In the genomic region with DNA sequence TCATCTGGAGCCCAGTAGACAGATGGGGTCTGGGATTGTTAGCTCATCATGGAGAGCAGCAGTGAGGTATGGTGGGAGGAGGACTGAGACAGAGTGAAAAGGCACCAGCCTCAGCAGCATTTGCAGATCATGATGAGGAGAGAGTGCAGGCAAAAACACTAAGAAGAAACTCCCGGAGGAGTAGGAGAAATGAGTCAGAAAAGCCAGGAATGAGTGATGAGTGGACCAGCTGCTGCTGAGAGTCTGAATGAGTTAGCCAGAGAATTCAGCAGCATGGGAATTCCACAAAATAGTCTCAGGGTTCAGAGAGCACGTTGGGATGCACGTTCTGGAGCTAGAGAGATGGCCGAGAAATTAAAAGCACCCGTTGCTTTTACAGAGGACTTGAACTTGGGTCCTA, we compare ENCODE assay signal across 22 mouse cellular contexts.
DNase-seq lines count a peak whose midpoint lies in the region; ATAC-seq and TF ChIP-seq lines count a peak whose summit lies in the region.
"Had no signal": no experiment of that assay in that cellular context is flagged by ENCODE, and none has a peak within 500 bp of the region (broad histone marks: within the 10 kb centered on the region; RNA-seq: fewer than 3 reads in every experiment).

No protein-coding gene starts in this region.

- H3K79me3 ChIP-seq in C2C12 (ENCODE audit: low read depth) = no peaks in the 10 kb centered on the region

- no peak for ATAC-seq in heart, embryonic 12.5 days (ENCODE audit: insufficient number of reproducible peaks, low FRiP score)
- ATAC-seq: activated CD4-positive, CD25-positive, alpha-beta regulatory T cell, adult 4 months; forebrain, embryonic 13.5 days; forebrain, postnatal 0 days; intestine, embryonic 16.5 days; Patski had no signal

- peaks cover 4% of the 10 kb centered on the region; the same call in 1 of the 2 replicates for H3K36me3 ChIP-seq in heart, embryonic 12.5 days
- H3K36me3 ChIP-seq in C2C12 (ENCODE audit: control insufficient read depth, insufficient read depth) = no peaks in the 10 kb centered on the region
- H3K36me3 ChIP-seq: embryonic facial prominence, embryonic 10.5 days; heart, embryonic 13.5 days; hindbrain, embryonic 15.5 days; kidney, embryonic 15.5 days had no signal

- H3K27ac ChIP-seq in heart, embryonic 12.5 days (ENCODE audit: poor library complexity, severe bottlenecking) = no peak overlapping the region
- H3K27ac ChIP-seq: embryonic facial prominence, embryonic 10.5 days; forebrain, embryonic 13.5 days; heart, embryonic 13.5 days; hindbrain, embryonic 15.5 days; kidney, embryonic 15.5 days had no signal

- whole genome bisulfite sequencing in heart, embryonic 12.5 days = 83% methylated on average over 5 of the region's 5 CpGs

- DNase-seq in heart, adult 11 months = peak; percentile 94
- peak; percentile 52 to 63 for DNase-seq in heart, postnatal 10 days
- DNase-seq in heart, postnatal 36 days = no peak
- DNase-seq in brain, adult 2 months (ENCODE audit: low read depth, low spot score) = peak; percentile 39
- no peak for DNase-seq in ovary, postnatal 10 days (ENCODE audit: low spot score)
- DNase-seq: adrenal gland, postnatal 14 days; B cell, adult 2 months; cerebellum, adult 18-20 months; cerebellum, postnatal 10 days; forebrain, postnatal 0 days; gastrocnemius, postnatal 14 days; kidney, adult 2 months had no signal

- TF ChIP-seq CTCF in C2C12 (IDR thresholded peaks at IDR 0.05; ENCODE audit: control insufficient read depth, insufficient read depth, insufficient read length) = no peak

- H3K4me1 ChIP-seq in heart, embryonic 12.5 days (replicated peaks) = no peaks in the 10 kb centered on the region
- H3K4me1 ChIP-seq: embryonic facial prominence, embryonic 10.5 days; forebrain, embryonic 13.5 days; hindbrain, embryonic 15.5 days; kidney, embryonic 15.5 days had no signal

- no peaks in the 10 kb centered on the region for H3K79me2 ChIP-seq in C2C12 (ENCODE audit: control insufficient read depth, insufficient read depth)

- H3K27me3 ChIP-seq in heart, embryonic 12.5 days (replicated peaks) = no peaks in the 10 kb centered on the region
- no peaks in the 10 kb centered on the region for H3K27me3 ChIP-seq in C2C12 (ENCODE audit: control insufficient read depth, insufficient read depth, insufficient read length)
- H3K27me3 ChIP-seq: forebrain, embryonic 13.5 days; heart, embryonic 13.5 days; hindbrain, embryonic 15.5 days; kidney, embryonic 15.5 days; Patski had no signal

- peak overlapping the region; percentile 6 for H3ac ChIP-seq in C2C12 (ENCODE audit: control insufficient read depth, insufficient read length, low read depth)

- H3K9me3 ChIP-seq in heart, embryonic 12.5 days (replicated peaks) = peaks cover 4% of the 10 kb centered on the region; the same call in 1 of the 2 replicates
- H3K9me3 ChIP-seq: forebrain, embryonic 13.5 days; heart, embryonic 13.5 days; hindbrain, embryonic 15.5 days; kidney, embryonic 15.5 days had no signal

- H3K4me2 ChIP-seq in heart, embryonic 12.5 days = no peak overlapping the region
- H3K4me2 ChIP-seq: forebrain, embryonic 13.5 days; heart, embryonic 13.5 days; hindbrain, embryonic 15.5 days; kidney, embryonic 15.5 days had no signal

- H3K9ac ChIP-seq in heart, embryonic 12.5 days = no peak overlapping the region
- H3K9ac ChIP-seq: forebrain, embryonic 13.5 days; forebrain, postnatal 0 days; heart, embryonic 13.5 days; hindbrain, embryonic 15.5 days; kidney, embryonic 15.5 days had no signal

- intact Hi-C loops in heart, postnatal 10 days (cut with DNase I) = no loop called here
- intact Hi-C loops in heart, postnatal 36 days (cut with DNase I) = no loop called here

- H3K4me3 ChIP-seq in heart, embryonic 12.5 days = no peak overlapping the region
- H3K4me3 ChIP-seq in C2C12 (ENCODE audit: insufficient read depth, poor library complexity, severe bottlenecking) = no peak overlapping the region
- H3K4me3 ChIP-seq: embryonic facial prominence, embryonic 10.5 days; forebrain, embryonic 13.5 days; heart, embryonic 13.5 days; hindbrain, embryonic 15.5 days; kidney, embryonic 15.5 days had no signal

TF ChIP-seq in C2C12, 6 proteins besides CTCF, POLR2A, EP300 and RAD21:
- TF ChIP-seq MYOD1 (IDR thresholded peaks at IDR 0.05; ENCODE audit: control insufficient read depth, insufficient read length, low read depth) (peak; percentile 83), USF1 (IDR thresholded peaks at IDR 0.05; ENCODE audit: low read depth) (no peak)
TF ChIP-seq in C2C12: peak in this region for 1.

Comparison
In these comparisons a context has a peak if more than half of its experiments do, and no peak if none do; other contexts are left out.
1. DNase-seq: peak in heart, adult 11 months (single experiment), heart, postnatal 10 days (2 of 2) and brain, adult 2 months (single experiment); none in heart, postnatal 36 days (0 of 2) and ovary, postnatal 10 days (single experiment).